Mouse (Mus musculus) T-cell, adult 2 months (primary cell): ENCODE results near the gene Acap1.
"Not testable (repeated sequence)": the region's sequence is repeated elsewhere in the genome, so short reads cannot be mapped to it uniquely, and the experiment has no call there.

Experiments
- DNase-seq: peaks from one replicate; pipeline ENCODE4 v3.0.0; 2022; ENCODE audit warnings: low spot score

The Acap1 gene

DNA sequence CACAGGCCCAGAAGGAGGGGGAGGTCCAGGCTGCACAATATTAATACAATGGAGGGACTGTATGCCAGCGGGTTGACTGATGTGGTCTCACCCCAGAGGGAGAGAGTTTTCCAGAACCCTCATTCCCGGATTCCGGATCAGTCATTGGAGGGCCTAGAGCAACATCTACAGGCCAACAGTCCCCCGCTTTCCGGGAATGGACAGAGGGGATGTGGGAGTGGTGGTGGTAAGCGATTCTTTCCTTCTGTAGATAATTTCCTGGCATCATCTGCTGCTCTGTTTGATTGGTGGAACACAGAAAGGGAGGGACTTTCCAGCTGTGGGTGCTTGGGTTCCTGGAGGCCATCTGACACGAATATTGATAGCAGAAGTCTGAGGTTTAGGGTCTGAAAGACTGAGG, 19.2 kb downstream of the Acap1 start:
- no peak for DNase-seq

DNA sequence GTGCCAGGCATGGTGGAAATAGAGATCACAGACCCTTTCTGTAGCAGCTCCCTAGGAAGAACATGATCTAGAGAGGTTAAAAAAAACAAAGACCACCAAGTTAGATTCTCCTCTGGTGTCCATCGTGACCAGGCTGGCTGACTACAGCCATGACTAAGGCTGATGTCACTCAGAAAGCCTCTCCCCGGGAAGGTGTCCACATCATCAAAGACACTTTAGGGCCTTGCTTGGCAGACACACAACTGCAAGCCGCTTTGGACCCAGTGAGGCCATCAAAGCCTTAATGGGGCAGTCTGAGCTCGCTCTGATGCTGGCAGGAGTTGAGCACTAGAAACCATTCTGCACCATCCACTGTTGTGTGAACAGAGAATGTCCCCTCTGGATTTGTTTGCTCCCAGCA, 22.9 kb downstream of the Acap1 start:
- no peak for DNase-seq

DNA sequence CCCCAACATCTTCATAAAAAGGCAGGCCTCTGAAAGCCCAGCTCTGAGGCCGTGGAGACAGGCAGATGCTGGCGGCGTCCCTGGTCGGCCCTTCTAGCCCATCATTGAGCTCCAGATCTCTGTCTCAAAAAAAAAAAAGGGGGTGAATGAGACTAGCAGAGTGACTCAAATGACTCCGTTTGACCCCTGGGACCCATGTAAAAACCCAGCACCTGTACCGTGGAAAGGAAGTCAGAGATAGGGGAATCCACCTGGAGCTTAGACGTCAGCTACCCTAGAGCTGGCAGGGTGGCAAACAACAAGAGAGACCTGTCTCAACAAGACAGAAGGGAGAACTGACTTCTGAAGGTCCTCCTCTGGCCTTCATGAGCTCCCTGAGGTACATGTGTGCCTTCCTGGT, 23.5 kb downstream of the Acap1 start:
- no peak for DNase-seq

DNA sequence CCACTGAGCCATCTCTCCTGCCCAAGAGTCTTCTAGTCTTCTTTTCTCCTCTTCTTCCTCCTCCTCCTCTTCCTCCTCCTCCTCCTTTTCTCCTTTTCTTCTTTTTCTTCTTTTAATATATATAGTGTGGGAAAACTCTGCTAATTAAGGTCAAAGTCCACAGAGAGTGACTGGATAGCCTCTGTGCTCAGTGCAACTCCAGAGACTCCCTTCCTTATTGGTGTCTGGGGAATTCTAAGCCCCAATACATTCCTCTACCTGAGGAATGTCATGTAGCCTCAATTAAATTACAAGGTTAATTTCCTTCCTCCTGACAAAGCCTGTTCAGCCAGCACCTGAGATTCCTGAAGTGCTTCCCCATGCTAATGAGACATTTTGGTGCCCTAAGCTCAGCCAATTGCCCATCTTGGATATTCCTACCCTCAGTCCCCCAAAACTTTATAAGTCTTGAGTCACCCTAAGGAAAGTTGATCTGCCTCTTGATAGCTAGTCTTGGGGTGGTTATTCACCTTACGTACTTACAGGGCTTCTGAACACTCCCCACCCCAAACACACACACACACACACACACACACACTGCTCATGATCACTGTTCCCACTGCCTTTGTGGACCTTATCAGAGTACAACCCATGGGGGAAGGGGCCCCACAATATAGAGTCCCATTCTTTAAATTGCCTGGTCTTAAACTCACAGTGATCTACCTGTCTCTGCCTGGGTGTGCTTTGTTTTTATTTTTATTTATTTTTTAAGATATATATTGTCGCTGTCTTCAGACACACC, 24.9 kb downstream of the Acap1 start:
- DNase-seq = no peak

DNA sequence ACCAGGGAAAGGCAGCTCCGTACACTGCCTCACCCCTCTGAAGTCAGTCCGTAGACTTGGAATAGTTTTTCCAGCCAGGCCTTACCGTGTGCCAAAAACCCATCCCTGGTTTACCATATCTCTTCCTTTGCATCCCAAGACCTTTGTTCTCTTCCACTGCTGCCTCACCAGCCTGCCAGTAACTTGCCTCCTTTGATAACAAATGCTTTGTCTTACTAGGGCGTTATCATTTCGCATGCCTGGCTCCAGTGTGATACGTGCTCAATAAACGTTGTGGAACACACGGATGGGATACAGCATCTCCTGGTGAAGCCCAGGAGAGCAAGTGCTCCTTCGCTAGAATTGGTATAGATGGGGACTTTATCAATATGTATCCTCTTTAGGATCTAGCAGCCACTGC, 28.0 kb downstream of the Acap1 start:
- DNase-seq = no peak

DNA sequence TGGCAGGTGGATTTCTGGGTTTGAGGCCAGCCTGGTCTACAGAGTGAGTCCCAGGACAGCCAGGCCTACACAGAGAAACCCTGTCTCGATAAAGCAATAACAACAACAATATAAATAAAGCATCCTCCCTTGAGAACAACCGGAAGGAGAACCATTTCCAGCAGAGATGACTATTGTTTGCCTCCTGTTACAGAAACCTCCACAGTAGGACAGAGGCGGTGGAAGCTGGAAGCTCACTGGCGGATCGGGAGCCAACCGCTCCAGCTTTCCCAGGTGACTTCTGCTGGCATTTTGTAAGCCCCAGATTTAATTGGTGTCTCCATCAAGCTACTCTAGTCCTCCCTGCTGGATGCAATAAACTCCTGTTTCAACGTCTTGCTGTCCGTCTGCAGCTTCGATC, 29.8 kb downstream of the Acap1 start:
- no peak for DNase-seq

DNA sequence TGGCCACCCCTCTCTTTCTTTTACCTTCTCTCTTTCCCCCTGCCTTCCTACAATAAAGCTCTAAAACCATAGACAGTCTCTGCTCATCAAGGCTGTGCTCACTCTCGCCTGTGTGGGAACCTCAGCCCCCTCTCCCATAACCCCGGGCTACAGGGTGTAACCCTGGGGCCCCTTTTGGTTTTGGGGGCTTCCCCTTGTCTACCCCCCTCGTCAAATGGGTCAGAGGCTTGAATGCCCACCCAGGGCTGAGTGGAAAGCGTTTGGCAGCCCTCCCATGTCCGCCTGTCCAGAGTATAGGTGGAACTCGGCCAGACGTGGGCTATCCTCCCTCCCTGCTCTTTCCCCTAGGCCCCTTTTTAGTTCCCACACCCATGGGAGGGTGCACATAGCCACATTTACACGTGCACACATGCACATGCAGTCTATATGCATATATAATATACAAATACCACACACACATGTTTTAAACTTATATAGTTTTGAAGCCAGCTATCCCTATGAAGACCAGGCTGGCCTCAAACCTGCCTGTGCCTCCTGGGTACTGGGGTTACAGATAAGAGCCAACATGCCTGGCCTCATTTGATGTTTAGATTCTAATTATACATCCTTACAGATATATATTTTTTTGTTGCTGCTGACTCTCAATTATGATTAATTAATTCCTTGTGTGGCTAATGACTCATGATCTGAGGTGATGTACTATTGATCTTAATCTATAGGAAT, 31.0 kb downstream of the Acap1 start:
- DNase-seq = no peak

DNA sequence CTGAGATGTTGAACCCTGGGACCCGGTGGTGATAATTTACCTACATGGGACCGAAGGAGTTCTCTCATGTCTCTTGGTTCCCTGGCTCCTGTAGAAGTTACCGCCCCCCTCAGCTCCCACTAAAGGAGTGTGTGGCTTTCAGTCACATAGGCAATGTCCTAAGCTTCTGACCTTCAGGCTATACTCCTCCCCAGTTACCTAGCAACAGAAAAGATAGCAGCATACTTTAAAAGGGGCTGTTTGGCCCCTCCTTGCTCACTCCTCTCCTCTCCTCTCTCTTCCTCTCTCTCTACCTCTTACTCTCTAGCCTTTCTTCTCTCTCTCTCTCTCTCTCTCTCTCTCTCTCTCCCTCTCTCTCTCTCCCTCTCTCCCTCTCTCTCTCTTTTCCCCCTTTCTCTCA, 31.6 kb downstream of the Acap1 start:
- DNase-seq = not testable (repeated sequence)

DNA sequence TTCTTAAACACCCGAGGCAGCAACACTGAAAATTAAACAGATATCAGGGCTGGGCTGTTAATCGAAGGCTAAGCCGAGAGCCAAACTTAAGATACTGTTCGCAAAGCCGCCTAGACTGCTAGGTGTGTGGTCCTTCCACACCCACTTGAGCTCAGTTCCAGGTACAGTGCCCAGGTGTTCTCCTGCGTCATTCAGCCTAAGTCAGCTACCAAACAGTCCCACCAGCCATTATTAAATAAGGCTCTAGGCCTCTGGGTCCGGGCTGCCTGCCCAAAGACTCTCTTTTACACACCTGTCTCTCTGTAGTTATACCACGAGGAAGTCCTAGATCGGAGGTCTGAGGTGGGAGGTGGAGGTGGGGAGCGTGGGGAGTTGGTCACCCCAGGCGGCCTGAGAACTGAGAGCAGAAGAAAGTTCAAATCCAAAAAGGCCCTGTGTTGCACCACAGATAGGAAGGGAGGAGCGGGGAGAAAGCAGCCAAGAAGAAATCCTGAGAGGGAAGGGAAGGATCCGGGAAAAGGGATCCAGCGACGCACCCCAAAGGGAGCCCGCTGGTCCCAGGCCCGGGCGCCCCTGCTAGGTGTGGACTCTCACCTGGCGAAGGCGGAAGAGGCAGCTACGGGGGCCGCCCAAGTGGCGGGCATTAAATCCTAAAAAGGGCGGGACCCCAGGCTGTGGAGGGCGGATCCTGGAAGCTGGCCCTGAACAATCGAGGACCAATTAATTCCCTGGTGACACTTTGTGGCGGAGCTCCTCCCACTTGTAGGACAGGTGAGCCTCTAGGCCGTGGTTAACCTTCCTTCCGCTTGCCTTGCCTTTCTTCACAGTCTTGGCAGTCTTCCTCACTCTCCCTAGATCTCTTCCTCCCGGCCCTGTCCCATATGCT, 37.0 kb downstream of the Acap1 start, which contains the start of gene Tnk1:
Gene Tnk1, minus strand, starts transcription at position 618 of the 886 bp plus-strand sequence.
- no peak for DNase-seq

DNA sequence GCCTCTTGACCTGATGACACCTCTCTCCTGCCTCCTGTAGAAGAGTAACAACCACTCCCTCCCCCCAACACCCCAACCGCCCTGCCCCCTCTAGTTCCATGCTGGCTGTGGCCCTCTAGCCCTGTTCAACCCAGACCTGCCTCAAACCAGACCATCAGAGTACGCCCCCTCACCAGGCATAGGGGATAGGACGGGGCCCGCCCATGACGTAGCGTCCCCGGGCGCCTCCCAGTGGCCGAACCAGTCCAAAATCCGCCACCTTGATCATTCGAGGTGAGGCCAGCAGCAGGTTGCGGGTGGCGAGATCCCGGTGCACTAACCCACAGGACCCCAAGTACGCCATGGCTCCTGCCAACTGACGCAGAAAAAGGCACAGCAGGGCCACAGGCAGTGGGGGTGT, 40.0 kb downstream of the Acap1 start:
- peak; percentile 42 for DNase-seq

DNA sequence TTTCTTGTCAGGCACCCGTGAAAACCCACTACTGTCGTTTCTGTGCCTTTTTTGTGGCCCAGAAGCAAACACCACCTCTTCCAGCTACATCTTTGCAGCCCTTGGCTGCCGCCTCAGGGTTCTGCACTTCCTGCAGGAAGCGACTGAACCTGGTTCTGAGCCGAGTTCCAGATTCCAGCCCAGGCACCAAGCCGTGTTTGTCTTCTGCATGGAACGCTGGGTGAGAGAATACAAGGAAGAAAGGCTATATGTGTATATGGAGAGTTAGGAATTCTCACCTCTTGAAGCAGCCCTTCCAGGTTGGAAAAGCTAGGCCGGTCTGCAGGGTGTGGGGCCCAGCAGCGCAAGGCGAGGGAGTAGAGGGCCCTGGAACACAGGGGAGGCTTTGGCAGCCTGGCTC, 40.7 kb downstream of the Acap1 start:
- no peak for DNase-seq

DNA sequence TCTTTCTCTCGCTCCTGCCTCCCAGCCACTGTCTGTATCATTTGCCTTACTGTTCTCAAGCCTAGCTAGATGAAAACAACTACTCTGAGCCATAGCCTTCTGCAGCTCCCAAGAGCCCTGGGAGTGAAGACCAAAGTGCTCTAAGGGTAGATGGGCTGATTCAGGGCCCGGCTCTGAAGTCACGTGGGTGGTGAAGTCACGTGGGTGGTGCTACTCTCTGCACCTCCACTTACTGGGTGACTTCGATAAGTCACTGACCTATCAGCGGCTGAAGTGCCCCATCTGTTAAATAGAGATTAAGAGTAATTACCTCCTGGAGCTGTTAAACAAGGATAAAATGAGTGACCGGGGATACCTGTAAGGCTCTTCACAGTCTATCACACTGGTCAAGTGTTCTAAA, 41.3 kb downstream of the Acap1 start:
- DNase-seq = no peak

DNA sequence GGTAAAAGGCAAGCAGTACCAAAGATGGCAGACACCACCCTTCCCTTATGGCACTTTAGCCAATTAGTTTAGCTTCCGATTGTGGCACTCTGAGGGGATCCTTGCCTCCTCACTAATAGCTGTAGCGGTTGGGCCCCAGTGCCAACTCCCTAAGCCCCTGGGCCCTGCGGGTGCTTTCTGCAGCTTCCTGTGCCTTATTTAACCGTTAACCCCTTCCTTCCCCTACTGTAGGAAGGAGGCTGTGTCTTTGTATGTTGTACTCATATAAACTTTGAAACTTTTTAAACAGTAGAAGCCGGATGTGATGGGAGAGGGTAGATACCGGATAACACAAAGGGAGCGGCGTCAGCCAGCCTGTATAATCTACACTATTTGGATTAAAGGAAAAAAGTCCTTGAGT, 44.6 kb downstream of the Acap1 start:
- no peak for DNase-seq

DNA sequence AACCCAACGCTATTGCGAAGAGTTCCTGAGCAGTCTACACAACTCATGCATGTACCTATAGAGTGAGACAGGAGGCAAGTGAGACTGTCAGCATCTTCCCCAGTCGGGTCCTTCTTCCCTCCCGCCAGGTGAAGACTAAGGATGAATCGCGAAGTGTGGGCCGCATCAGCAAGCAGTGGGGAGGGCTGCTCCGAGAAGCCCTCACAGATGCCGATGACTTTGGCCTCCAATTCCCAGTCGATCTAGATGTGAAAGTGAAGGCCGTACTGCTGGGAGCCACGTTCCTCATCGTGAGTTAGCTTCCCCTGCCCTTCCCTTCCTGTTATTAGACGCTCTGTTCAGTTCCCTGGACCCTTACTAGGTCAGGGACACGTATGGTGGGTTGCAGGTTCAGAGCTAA, 45.5 kb downstream of the Acap1 start:
- no peak for DNase-seq

DNA sequence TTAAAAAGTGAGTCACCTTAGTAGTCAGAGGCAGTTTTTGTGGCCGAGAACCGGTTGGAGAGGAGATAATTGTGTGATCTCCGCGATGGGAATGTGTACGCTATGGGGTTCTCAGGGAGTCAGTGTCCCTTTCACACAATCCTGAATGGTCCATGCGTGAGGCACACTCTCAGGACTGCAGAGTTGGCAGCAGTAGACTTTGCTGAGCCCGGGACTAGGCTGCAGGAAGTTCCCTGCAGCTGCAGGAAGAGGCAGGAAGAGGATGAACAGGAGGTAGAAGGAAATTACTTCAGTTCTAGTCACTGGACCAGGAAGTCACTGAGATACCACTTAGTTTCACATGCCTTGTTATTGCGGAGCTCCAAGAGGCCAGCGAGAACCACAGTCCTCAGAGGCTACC, 46.2 kb downstream of the Acap1 start:
- no peak for DNase-seq

DNA sequence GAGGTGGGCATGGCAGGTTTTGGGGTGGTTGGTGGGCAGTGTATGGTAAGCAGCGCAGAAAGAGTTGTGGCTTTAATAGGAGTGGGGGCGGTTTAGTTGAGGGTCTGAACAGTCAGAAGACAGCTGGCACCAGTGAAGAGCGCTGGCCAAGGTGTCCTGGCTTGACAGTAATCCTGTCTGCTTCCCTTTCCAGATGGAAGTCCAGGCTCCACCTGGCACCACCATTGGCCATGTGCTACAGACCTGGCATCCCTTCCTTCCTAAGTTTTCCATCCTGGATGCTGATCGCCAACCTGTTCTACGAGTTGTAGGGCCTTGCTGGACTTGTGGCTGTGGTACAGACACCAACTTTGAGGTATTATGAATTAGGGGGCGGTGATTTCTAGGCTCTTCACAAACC, 47.3 kb downstream of the Acap1 start:
- DNase-seq = no peak

DNA sequence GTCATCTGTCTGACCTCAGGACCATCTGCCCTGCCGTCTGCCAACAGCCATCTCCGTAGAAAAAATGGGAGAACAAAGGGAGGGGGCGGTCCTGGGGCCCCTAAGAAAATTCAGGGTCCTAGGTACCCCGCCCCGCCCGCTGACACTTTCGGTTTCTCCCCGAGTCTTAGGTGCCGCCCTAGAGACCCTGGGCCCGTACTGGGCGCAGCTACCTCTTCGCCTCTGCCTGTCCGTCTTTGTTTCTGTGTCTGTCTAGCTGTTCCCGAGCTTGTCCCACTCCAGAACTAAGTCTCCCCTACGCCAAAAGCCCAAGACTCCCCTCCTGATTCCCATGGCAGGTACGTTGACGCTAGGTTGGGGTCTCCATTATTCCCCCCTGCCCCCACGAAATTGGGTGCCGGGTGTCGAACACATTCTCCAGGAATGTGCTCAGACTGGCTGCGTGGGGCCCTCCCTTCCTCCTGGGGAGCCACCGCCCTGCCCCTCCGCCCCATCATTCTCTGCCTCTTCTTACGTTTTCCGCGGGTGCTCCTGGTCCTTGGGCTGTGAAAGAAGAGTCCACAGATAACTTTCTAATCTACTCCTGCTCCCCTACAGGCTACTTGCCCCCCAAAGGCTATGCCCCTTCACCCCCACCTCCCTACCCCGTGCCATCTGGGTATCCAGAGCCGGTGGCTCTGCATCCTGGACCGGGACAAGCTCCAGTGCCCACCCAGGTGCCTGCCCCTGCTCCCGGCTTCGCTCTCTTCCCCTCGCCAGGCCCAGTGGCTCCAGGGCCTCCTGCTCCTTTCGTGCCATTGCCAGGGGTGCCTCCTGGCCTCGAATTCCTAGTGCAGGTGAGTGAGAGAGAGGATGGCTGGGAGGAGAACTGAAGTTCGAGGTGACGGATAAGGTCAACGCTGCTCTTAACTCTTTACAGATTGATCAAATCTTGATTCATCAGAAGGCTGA, 48.3 kb downstream of the Acap1 start:
- DNase-seq = no peak

DNA sequence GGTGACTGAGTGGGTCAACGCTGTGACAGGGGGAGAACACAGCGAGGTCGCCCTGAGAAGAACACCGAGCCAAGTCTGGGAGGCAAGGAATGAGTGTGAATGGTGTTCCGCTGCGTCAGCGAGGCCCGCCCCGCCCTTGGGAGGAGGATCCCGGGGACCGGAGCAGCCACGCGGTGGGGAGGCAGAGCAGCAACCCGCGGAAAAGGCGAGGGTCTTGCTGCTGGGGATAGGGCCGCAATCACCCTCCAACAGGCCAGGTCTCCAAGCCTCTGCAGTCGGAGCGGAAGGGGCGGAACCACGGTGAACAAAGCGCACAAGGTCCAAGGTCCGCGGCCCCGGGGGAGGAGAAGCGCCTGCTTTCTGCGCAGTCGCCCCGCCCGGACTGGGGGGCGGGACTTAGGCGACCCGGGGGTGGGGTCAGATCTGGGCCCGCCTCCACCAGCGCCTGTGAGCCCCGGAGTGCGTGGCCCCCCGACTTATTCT, 49.1 kb downstream of the Acap1 start, which contains the start of gene Plscr3:
Gene Plscr3, plus strand, starts transcription at position 179 of the 483 bp plus-strand sequence.
- DNase-seq = peak; percentile 80

DNA sequence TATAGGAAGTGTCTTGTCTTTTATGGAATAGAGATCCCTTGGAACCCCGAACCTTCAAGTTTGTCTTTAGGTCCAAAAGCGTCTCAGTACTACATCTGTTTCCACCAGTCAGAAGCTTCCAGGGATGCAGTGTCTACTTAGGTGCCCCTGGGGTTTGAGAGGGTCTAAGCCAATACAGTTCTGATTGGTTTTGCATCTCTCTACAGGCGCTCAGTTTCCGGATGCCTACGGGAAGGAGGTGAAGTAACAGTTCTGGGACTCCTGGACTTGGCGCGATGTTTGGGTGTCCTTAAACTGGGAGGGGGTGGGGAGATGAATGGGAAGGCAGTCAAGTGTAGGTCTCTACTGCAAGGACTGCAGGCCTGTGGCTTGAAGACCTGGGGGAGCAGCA, 56.6 kb downstream of the Acap1 start:
- no peak for DNase-seq

DNA sequence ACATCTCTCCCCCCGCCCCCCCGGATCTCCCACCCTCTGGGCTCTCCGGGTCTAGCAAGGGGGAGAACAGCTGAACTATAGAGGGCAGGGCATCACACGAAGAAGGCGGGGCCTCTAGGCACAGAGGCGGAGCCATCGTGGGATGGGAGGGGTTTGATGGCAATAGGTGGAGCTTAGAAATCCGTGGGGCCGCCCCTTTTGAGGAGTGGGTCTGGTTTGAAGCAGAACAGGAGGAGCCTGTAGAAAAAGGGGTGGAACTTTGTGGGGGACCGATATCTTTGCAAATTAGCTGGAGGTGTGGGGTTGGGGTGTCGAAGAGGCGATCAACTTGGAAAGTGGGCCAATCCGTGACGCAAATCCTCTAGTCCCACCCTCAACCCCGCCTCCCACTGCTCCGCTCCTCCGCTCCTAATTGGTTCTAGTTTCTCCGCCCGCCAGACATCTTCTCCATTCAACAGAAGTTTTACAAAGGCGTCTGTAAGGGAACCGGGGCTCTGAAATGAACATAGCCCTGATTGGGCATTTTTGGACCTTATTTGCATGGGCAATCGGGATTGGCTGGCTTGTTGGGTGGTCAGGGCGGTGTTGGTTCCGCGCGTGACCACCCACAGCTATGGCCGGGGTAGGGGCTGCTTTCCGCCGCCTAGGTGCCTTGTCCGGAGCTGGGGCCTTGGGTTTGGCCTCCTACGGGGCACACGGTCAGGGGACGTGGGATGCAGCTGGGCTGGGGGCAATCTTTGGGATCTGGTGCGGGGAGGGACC, 57.2 kb downstream of the Acap1 start, which contains the start of gene Tmem256:
Gene Tmem256, plus strand, starts transcription at position 563 of the 762 bp plus-strand sequence.
- peak; percentile 91 for DNase-seq
